Mouse (Mus musculus) spleen, adult 2 months (tissue): ENCODE measurements around the gene Srgap1.

Experiments
- CTCF ChIP-seq: fragments of 200-500 bp; IDR thresholded peaks from 2 replicates; pipeline ENCODE4 v1.5.1; 2011; ENCODE audit warnings: mild to moderate bottlenecking, inconsistent platforms; ENCODE audit not compliant: insufficient read depth, insufficient read length, insufficient replicate concordance; ENCODE audit errors: extremely low read depth
- POLR2A ChIP-seq: fragments of 200-500 bp; IDR thresholded peaks from 2 replicates; pipeline ENCODE4 v1.6.1; 2011; ENCODE audit warnings: low read depth, low read length, inconsistent platforms

DNA sequence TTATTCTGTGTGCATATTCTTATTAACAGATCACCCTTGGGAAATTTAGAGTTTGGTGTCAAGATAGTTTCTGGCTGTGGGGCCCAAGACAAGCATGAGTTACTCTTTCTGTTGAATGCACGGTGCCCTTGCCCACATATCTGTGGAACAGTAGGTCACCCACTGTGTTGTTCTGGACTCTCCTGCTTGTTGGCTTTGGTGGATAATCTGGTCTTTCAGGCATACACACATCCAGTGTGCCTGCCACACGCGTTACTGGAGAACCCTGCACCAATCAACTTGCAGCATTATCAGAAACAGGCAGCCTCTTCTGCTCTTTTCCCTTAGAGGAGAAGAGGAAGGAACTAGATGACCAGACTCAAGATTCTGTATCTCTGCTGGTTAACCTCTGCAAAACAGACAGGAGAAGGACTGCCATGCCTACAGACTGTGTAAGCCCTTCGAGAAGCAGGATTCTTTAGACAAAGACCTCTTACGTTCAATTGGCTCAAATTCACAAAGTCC, 217.3 kb downstream of the Srgap1 start:
- TF ChIP-seq CTCF (no peak), POLR2A (no peak)
